Mouse (Mus musculus) B cell, adult 62 days (primary cell): ENCODE measurements around the gene Ccnl1. TPM values are rescaled to one million over a fixed set of nuclear protein-coding genes. Genes with fewer than 3 reads are reported as not detected.

ENCODE experiments used
- total RNA-seq: library from RNA; stranded (reverse); gene quantifications from 4 replicates; pipeline ENCODE4 v1.2.4, GENCODE M21; 2023

Gene Ccnl1
- total RNA-seq: 986 to 1,071 TPM (median 1,055 TPM) in 4 replicates

GRCm38 (mm10) chr3:65958102-65958839 lies at the start of gene Ccnl1:
TSS of gene Ccnl1 (minus strand) at chr3:65958249.

